Comparison of ENCODE assay signal across 7 mouse cellular contexts in genomic region chr10:86376392-86377185, GRCm38 (mm10).
DNase-seq lines count a peak whose midpoint lies in the region; ATAC-seq and TF ChIP-seq lines count a peak whose summit lies in the region.

No protein-coding gene starts in this region.

- 65% methylated on average over 8 of the region's 8 CpGs for WGBS in lung, embryonic 14.5 days
- WGBS in embryonic facial prominence, embryonic 15.5 days, result 41% methylated on average over 8 of the region's 8 CpGs
- 59% methylated on average over 8 of the region's 8 CpGs for WGBS in hindbrain, embryonic 15.5 days
- 61% methylated on average over 8 of the region's 8 CpGs for WGBS in neural tube, embryonic 14.5 days

- H3K9me3 ChIP-seq in lung, embryonic 14.5 days (ENCODE audit: low read depth, low read length), result no peaks in the 10 kb centered on the region
- no peaks in the 10 kb centered on the region for H3K9me3 ChIP-seq in embryonic facial prominence, embryonic 15.5 days (replicated peaks)
- H3K9me3 ChIP-seq in hindbrain, embryonic 15.5 days, result no peaks in the 10 kb centered on the region
- no peaks in the 10 kb centered on the region for H3K9me3 ChIP-seq in neural tube, embryonic 14.5 days (ENCODE audit: control insufficient read depth, low read length)

- peaks cover 4% of the 10 kb centered on the region for H3K4me1 ChIP-seq in lung, embryonic 14.5 days (ENCODE audit: insufficient read depth)
- H3K4me1 ChIP-seq in embryonic facial prominence, embryonic 15.5 days, result peaks cover 6% of the 10 kb centered on the region
- H3K4me1 ChIP-seq in hindbrain, embryonic 15.5 days (replicated peaks), result peaks cover 7% of the 10 kb centered on the region; the same call in 1 of the 2 replicates
- H3K4me1 ChIP-seq in neural tube, embryonic 14.5 days (ENCODE audit: control insufficient read depth, insufficient read depth, low read length), result no peaks in the 10 kb centered on the region

- TF ChIP-seq CTCF in lung, embryonic 14.5 days (IDR thresholded peaks at IDR 0.05; ENCODE audit: low read depth), result no peak

- ATAC-seq in lung, embryonic 14.5 days (ENCODE audit: insufficient read depth), result peak; percentile 85
- peak; percentile 78 for ATAC-seq in embryonic facial prominence, embryonic 15.5 days (ENCODE audit: insufficient number of reproducible peaks, low FRiP score, low TSS enrichment, low read depth)
- ATAC-seq in hindbrain, embryonic 15.5 days (ENCODE audit: low FRiP score, low read depth), result peak; percentile 69
- ATAC-seq in neural tube, embryonic 14.5 days (ENCODE audit: low read depth), result peak; percentile 88
- ATAC-seq in erythroblast, adult 5-6 weeks (replicated peaks; ENCODE audit: low FRiP score, poor library complexity, severe bottlenecking), result no peak
- ATAC-seq in megakaryocyte, adult 5-6 weeks (ENCODE audit: poor library complexity, severe bottlenecking), result no peak

- no peak overlapping the region for H3K4me2 ChIP-seq in lung, embryonic 14.5 days
- H3K4me2 ChIP-seq in embryonic facial prominence, embryonic 15.5 days (replicated peaks), result peak overlapping the region; percentile 36
- H3K4me2 ChIP-seq in hindbrain, embryonic 15.5 days, result no peak overlapping the region
- H3K4me2 ChIP-seq in neural tube, embryonic 14.5 days (ENCODE audit: low read depth, low read length), result no peak overlapping the region

- no peak overlapping the region for H3K9ac ChIP-seq in lung, embryonic 14.5 days
- H3K9ac ChIP-seq in embryonic facial prominence, embryonic 15.5 days, result no peak overlapping the region
- H3K9ac ChIP-seq in hindbrain, embryonic 15.5 days, result no peak overlapping the region
- no peak overlapping the region for H3K9ac ChIP-seq in neural tube, embryonic 14.5 days (replicated peaks; ENCODE audit: low read depth, low read length)

- no peaks in the 10 kb centered on the region for H3K27me3 ChIP-seq in lung, embryonic 14.5 days (ENCODE audit: insufficient read depth, low read length)
- H3K27me3 ChIP-seq in embryonic facial prominence, embryonic 15.5 days, result no peaks in the 10 kb centered on the region
- H3K27me3 ChIP-seq in hindbrain, embryonic 15.5 days, result no peaks in the 10 kb centered on the region
- no peaks in the 10 kb centered on the region for H3K27me3 ChIP-seq in neural tube, embryonic 14.5 days (ENCODE audit: control insufficient read depth, insufficient read depth, low read length)

- DNase-seq in lung, embryonic 14.5 days, result peak; percentile 66
- DNase-seq in lung, postnatal 25 days (ENCODE audit: low spot score), result no peak

- no peak overlapping the region for H3K27ac ChIP-seq in lung, embryonic 14.5 days (ENCODE audit: low read depth)
- no peak overlapping the region; the same call in 1 of the 2 replicates for H3K27ac ChIP-seq in embryonic facial prominence, embryonic 15.5 days (replicated peaks)
- H3K27ac ChIP-seq in hindbrain, embryonic 15.5 days (replicated peaks), result peak overlapping the region; percentile 46
- peak overlapping the region; percentile 55; the same call in 1 of the 2 replicates for H3K27ac ChIP-seq in neural tube, embryonic 14.5 days (ENCODE audit: low read depth, low read length)

- no peak overlapping the region for H3K4me3 ChIP-seq in lung, embryonic 14.5 days (ENCODE audit: low read depth, low read length)
- no peak overlapping the region for H3K4me3 ChIP-seq in embryonic facial prominence, embryonic 15.5 days (replicated peaks)
- no peak overlapping the region for H3K4me3 ChIP-seq in hindbrain, embryonic 15.5 days
- H3K4me3 ChIP-seq in neural tube, embryonic 14.5 days (ENCODE audit: low read depth, low read length), result no peak overlapping the region

- H3K36me3 ChIP-seq in lung, embryonic 14.5 days (ENCODE audit: insufficient read depth), result no peaks in the 10 kb centered on the region
- no peaks in the 10 kb centered on the region for H3K36me3 ChIP-seq in embryonic facial prominence, embryonic 15.5 days
- H3K36me3 ChIP-seq in hindbrain, embryonic 15.5 days, result no peaks in the 10 kb centered on the region
- no peaks in the 10 kb centered on the region for H3K36me3 ChIP-seq in neural tube, embryonic 14.5 days (ENCODE audit: control insufficient read depth, insufficient read depth, low read length)

Comparison
In these comparisons a context has a peak if more than half of its experiments do, and no peak if none do; other contexts are left out.
1. ATAC-seq: peak in lung, embryonic 14.5 days (single experiment), embryonic facial prominence, embryonic 15.5 days (single experiment), hindbrain, embryonic 15.5 days (single experiment) and neural tube, embryonic 14.5 days (single experiment); none in erythroblast, adult 5-6 weeks (single experiment) and megakaryocyte, adult 5-6 weeks (single experiment).
2. H3K27ac ChIP-seq: peak in hindbrain, embryonic 15.5 days (single experiment) and neural tube, embryonic 14.5 days (single experiment); none in lung, embryonic 14.5 days (single experiment) and embryonic facial prominence, embryonic 15.5 days (single experiment).